Mouse (Mus musculus) intestine, embryonic 14.5 days (tissue): ENCODE results near the gene Dnajb5. TPM values are rescaled to one million over a fixed set of nuclear protein-coding genes. Genes with fewer than 3 reads are reported as not detected.

Experiments used
- ATAC-seq: fragments of 200-750 bp; cut with Nextera tagmentation; replicated peaks from 2 replicates; pipeline ENCODE4 v1.8.0; 2017; ENCODE audit warnings: low read depth, moderate number of reproducible peaks, moderate TSS enrichment, moderate library complexity; ENCODE audit not compliant: low FRiP score, low TSS enrichment
- DNase-seq: peaks from one replicate; pipeline ENCODE4 v3.0.0-alpha.2; 2018; ENCODE audit warnings: low spot score
- H3K27ac ChIP-seq: fragments of 300-500 bp; sonication (generic); 2 replicates; pipeline ENCODE4 v1.5.1; 2014; ENCODE audit warnings: low read depth, mild to moderate bottlenecking, control low read depth
- H3K27me3 ChIP-seq: fragments of 300-500 bp; sonication (generic); replicated peaks from 2 replicates; pipeline ENCODE4 v1.6.1; 2014; ENCODE audit warnings: low read length, control low read depth; ENCODE audit not compliant: control insufficient read depth, insufficient read depth
- H3K36me3 ChIP-seq: fragments of 300-500 bp; sonication (generic); 2 replicates; pipeline ENCODE4 v1.6.1; 2014; ENCODE audit warnings: low read length, control low read depth; ENCODE audit not compliant: control insufficient read depth, insufficient read depth
- H3K4me1 ChIP-seq: fragments of 300-500 bp; sonication (generic); replicated peaks from 2 replicates; pipeline ENCODE4 v1.6.1; 2014; ENCODE audit warnings: low read length, control low read depth, mixed read lengths; ENCODE audit not compliant: control insufficient read depth, insufficient read depth
- H3K4me2 ChIP-seq: fragments of 300-500 bp; sonication (generic); 2 replicates; pipeline ENCODE4 v1.6.1; 2014; ENCODE audit warnings: low read length
- H3K4me3 ChIP-seq: fragments of 300-500 bp; sonication (generic); 2 replicates; pipeline ENCODE4 v1.5.1; 2014; ENCODE audit warnings: low read depth, low read length, control low read depth, mixed read lengths
- H3K9ac ChIP-seq: fragments of 300-500 bp; sonication (generic); 2 replicates; pipeline ENCODE4 v1.6.1; 2014; ENCODE audit warnings: mild to moderate bottlenecking, low read length
- H3K9me3 ChIP-seq: fragments of 300-500 bp; sonication (generic); 2 replicates; pipeline ENCODE4 v1.6.1; 2016; ENCODE audit warnings: low read length, control low read depth; ENCODE audit not compliant: control insufficient read depth
- WGBS: fragments of 180-500 bp; shearing (Covaris S2); extraction: QIAGEN DNeasy Blood & Tissue Kit; methylation state at CpG from one replicate; pipeline ENCODE4 v1.1.7; 2014; 5-methylcytosine and 5-hydroxymethylcytosine counted together
- polyA plus RNA-seq: library from polyadenylated mRNA; unstranded; fragments of >200 nt; fragmentation: Nextera tagmentation; extraction: Ambion mirVana; gene quantifications from 2 replicates; pipeline ENCODE4 v1.2.1, GENCODE M21; 2014

Dnajb5 gene
- 7.3 and 7.4 TPM in 2 replicates for polyA plus RNA-seq

DNA sequence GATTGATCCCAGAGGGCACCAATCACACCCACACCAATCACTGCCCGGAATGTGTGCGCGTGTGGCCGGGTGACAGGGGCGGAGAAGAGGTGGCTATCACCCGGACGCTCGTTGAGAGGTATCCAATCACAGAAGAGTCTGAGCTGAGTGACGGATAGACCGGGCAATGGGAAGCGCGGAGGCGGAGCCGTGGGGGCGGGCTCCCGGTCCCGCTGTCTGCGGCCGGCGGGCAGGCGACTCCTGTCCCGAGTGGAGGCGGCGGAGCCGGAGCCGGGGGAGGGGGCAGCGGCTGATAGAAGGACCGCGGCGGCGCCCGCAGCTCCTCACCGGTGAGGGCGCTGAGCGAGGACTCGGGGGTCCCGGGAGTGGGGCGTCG lies at the start of gene Dnajb5:
Gene Dnajb5, plus strand, starts transcription at position 139 of the 376 bp plus-strand sequence.
- under 1% methylated on average over 39 of the region's 39 CpGs for WGBS
- Histone ChIP-seq H3K9me3 (no peaks in the 10 kb centered on the region), H3K9ac (peak within 1 kb of the TSS; percentile 93), H3K4me1 (peaks cover 16% of the 10 kb centered on the region), H3K36me3 (no peaks in the 10 kb centered on the region), H3K4me2 (peak within 1 kb of the TSS; percentile 52), H3K4me3 (peak within 1 kb of the TSS; percentile 78), H3K27ac (peak within 1 kb of the TSS; percentile 87), H3K27me3 (peaks cover 12% of the 10 kb centered on the region; the same call in 1 of the 2 replicates)
- ATAC-seq (peak; percentile 96), DNase-seq (peak; percentile 98)

DNA sequence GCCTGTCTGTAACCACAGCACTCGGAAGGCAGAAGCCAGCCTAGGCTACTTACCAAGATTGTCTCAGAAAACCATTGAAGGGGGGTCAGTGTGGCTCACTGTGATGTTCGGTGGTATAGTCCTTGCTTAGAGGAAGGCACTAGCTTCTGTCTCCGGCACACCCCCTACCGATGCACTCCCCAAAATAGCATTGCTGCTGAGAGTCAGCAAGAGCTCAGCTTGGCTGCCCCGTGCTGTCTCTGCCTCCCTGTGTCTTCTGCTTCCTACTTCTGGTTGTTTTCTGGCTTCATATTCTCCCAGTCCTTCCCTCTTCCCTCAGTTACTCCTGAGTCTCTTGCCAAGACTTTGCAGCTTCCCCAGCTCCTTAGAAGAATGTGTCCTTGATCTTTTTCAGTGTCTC lies 48.7 kb upstream of the Dnajb5 start:
- DNase-seq (peak; percentile 28), ATAC-seq (no peak)
- H3K27ac ChIP-seq = no peak overlapping the region
- H3K4me2 ChIP-seq = no peak overlapping the region
- H3K36me3 ChIP-seq = no peaks in the 10 kb centered on the region
- H3K9ac ChIP-seq = no peak overlapping the region
- no peak overlapping the region for H3K4me3 ChIP-seq
- no peaks in the 10 kb centered on the region for H3K9me3 ChIP-seq
- 67% methylated on average over 5 of the region's 5 CpGs for WGBS
- H3K27me3 ChIP-seq = no peaks in the 10 kb centered on the region
- H3K4me1 ChIP-seq = no peaks in the 10 kb centered on the region

DNA sequence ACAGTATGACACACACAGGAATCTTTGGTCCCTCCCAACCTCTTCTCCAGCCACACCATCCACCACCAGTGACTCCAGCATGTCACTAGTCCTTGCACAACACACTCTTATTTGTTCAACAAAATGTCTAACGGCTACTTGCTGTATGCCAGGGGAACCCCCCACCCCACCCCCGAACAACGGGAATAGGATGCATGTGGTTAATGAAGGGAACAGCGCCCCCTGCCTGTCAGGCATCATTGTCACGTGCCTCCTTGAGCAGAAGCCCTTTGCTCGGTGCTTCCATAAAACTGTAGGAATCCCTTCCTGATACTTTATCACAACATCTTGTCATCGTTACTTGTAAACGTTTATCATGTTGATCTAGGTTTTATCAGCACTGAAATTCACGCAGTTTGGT lies 47.4 kb upstream of the Dnajb5 start:
- no peak overlapping the region for H3K4me3 ChIP-seq
- WGBS = 56% methylated on average over 9 of the region's 9 CpGs
- H3K27ac ChIP-seq = no peak overlapping the region
- no peaks in the 10 kb centered on the region for H3K4me1 ChIP-seq
- no peaks in the 10 kb centered on the region for H3K36me3 ChIP-seq
- H3K27me3 ChIP-seq = no peaks in the 10 kb centered on the region
- ATAC-seq = no peak
- no peak overlapping the region for H3K9ac ChIP-seq
- peak; percentile 49 for DNase-seq
- no peak overlapping the region for H3K4me2 ChIP-seq
- no peaks in the 10 kb centered on the region for H3K9me3 ChIP-seq

DNA sequence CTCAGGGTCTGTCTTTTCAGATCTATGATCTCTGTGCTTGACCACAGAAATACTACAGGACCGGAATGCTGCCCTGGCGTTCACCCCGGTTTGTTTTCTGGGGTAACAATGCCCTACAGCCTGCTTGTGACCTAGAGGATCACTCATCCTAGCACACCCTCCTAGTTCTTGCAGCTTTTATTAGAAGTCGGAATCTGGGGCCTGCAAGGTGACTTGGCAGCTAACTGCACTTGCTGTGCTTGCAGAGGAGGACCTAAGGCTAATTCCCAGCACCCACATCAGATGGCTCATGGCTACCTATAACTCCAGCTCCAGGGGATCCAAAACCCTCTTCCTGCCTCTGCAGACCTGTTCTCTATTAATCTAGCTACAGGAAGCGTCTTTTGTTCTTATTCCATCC lies 46.9 kb upstream of the Dnajb5 start:
- Histone ChIP-seq H3K9me3 (no peaks in the 10 kb centered on the region), H3K4me2 (no peak overlapping the region), H3K27ac (no peak overlapping the region), H3K4me3 (no peak overlapping the region), H3K27me3 (no peaks in the 10 kb centered on the region), H3K4me1 (no peaks in the 10 kb centered on the region), H3K36me3 (no peaks in the 10 kb centered on the region), H3K9ac (no peak overlapping the region)
- WGBS = 90% methylated on average over 5 of the region's 5 CpGs
- DNase-seq (peak; percentile 39), ATAC-seq (no peak)

DNA sequence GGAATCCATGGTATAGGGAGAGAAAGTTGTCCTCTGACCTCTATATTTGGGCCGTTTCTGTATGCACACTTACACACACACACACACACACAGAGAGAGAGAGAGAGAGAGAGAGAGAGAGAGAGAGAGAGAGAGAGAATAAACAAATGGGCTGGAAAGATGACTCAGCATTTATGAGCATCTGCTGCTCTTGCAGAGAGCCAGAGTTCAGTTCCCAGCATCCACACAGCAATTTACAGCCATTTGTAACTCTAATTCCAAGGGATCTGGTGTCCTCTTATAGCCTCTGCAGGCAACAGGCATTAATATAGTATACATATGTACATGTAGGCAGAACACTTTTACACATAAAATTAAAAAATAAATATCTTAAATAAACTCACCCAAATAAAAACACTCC lies 45.7 kb upstream of the Dnajb5 start:
- no peak for ATAC-seq
- Histone ChIP-seq H3K36me3 (no peaks in the 10 kb centered on the region), H3K27me3 (no peaks in the 10 kb centered on the region), H3K4me2 (no peak overlapping the region), H3K27ac (no peak overlapping the region), H3K4me1 (no peaks in the 10 kb centered on the region), H3K4me3 (no peak overlapping the region), H3K9ac (no peak overlapping the region), H3K9me3 (no peaks in the 10 kb centered on the region)
- WGBS = 42% methylated on average over 1 of the region's 1 CpGs
- peak; percentile 10 for DNase-seq

DNA sequence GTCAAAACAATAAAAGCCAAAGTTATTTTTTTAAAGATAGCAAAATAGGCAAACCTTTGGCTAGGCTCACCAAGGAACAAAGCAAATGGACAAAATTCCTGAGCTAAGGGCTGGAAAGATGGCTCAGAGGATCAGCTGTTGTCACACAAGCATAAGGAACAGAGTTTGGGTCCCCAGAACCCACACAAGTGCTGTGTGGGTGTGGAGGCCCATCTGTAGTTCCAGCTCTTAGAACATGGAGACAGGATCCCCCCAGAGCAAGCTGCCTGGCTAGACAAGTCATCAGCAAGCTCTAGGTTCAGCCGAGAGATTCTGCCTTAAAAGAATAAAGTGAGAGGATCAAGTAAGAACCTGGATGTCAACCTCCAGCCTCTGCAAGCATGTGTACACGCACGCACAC lies 45.1 kb upstream of the Dnajb5 start:
- no peaks in the 10 kb centered on the region for H3K36me3 ChIP-seq
- no peaks in the 10 kb centered on the region for H3K27me3 ChIP-seq
- no peaks in the 10 kb centered on the region for H3K9me3 ChIP-seq
- ATAC-seq = no peak
- 91% methylated on average over 3 of the region's 3 CpGs for WGBS
- peak; percentile 12 for DNase-seq
- no peak overlapping the region for H3K9ac ChIP-seq
- no peak overlapping the region for H3K4me2 ChIP-seq
- H3K27ac ChIP-seq = no peak overlapping the region
- H3K4me1 ChIP-seq = no peaks in the 10 kb centered on the region
- H3K4me3 ChIP-seq = no peak overlapping the region

DNA sequence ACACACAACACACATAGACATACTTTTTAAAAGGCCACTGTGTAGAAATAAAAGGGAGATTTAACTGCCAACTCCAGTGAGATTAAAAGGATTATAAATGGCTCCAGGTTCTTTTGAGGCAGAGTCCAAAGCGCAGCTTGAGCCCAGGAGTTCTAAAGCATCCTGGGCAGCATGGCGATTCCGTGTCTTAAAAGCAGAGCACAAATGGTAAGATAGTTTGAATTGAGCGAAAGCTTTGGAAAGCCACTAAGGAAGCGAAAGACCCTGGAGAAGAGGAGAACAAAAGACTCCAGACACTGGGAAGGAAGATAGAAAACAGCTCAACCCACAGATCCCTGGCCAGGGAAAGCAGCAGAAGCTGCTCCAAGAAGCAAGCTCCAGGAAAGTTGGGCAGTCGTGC lies 44.6 kb upstream of the Dnajb5 start:
- ATAC-seq (no peak), DNase-seq (peak; percentile 36)
- Histone ChIP-seq H3K9ac (no peak overlapping the region), H3K4me3 (no peak overlapping the region), H3K4me2 (no peak overlapping the region), H3K4me1 (no peaks in the 10 kb centered on the region), H3K27me3 (no peaks in the 10 kb centered on the region), H3K27ac (no peak overlapping the region), H3K9me3 (no peaks in the 10 kb centered on the region), H3K36me3 (no peaks in the 10 kb centered on the region)
- WGBS = 83% methylated on average over 6 of the region's 6 CpGs

DNA sequence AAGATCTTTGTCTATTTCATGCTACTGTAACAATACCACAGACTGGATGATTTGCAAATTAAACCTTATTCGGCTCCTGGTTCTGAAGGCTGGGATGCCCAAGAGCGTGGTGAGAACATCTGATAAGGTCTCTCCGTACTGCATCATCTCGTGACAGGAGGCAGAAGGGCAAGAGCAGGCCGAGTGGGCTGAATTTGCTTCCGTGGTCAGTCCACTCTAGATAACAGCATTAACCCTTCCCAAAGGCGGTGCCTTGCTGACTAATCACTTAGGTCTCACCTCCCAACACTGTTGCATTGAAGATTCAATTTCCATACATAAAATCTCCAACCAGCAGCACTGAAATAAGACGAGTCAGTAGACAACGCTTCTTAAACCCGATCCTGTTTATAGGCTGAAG lies 36.2 kb upstream of the Dnajb5 start:
- no peak for ATAC-seq
- no peak overlapping the region for H3K27ac ChIP-seq
- no peak overlapping the region for H3K9ac ChIP-seq
- no peak overlapping the region for H3K4me2 ChIP-seq
- peaks cover 8% of the 10 kb centered on the region; the same call in 1 of the 2 replicates for H3K4me1 ChIP-seq
- WGBS = 45% methylated on average over 10 of the region's 10 CpGs
- H3K27me3 ChIP-seq = peaks cover 45% of the 10 kb centered on the region
- H3K4me3 ChIP-seq = no peak overlapping the region
- H3K36me3 ChIP-seq = no peaks in the 10 kb centered on the region
- DNase-seq = peak; percentile 36
- H3K9me3 ChIP-seq = no peaks in the 10 kb centered on the region

DNA sequence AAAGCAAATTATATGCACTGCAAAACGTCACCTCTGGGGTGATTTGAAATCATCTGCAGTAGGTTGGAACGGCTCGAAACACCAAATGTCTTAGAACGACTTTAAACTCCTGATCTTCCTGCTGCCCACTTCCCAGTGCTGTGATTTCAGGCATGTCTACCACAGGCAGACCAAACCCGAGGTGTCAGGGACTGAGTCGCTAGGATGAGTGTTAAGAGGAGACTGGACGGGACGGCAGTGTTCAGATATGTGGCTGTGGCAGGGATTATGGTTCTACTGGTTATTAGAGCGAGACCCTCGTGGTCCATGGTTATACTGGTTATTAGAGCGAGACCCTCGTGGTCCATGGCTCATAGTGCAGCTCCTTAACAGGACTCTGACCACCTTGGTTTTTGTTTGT lies 34.3 kb upstream of the Dnajb5 start:
- no peak overlapping the region for H3K4me2 ChIP-seq
- no peaks in the 10 kb centered on the region for H3K9me3 ChIP-seq
- peaks cover 53% of the 10 kb centered on the region for H3K27me3 ChIP-seq
- ATAC-seq (no peak), DNase-seq (peak; percentile 41)
- no peak overlapping the region for H3K9ac ChIP-seq
- H3K4me3 ChIP-seq = no peak overlapping the region
- WGBS = 78% methylated on average over 12 of the region's 12 CpGs
- no peak overlapping the region for H3K27ac ChIP-seq
- peaks cover 8% of the 10 kb centered on the region; the same call in 1 of the 2 replicates for H3K4me1 ChIP-seq
- H3K36me3 ChIP-seq = no peaks in the 10 kb centered on the region
